Mouse (Mus musculus) spleen, adult 2 months (tissue): Measurements from ENCODE around the gene Dnajc13.

Experiments
- CTCF ChIP-seq: fragments of 200-500 bp; IDR thresholded peaks from 2 replicates; pipeline ENCODE4 v1.5.1; 2011; ENCODE audit warnings: mild to moderate bottlenecking, inconsistent platforms; ENCODE audit not compliant: insufficient read depth, insufficient read length, insufficient replicate concordance; ENCODE audit errors: extremely low read depth
- POLR2A ChIP-seq: fragments of 200-500 bp; IDR thresholded peaks from 2 replicates; pipeline ENCODE4 v1.6.1; 2011; ENCODE audit warnings: low read depth, low read length, inconsistent platforms

DNA sequence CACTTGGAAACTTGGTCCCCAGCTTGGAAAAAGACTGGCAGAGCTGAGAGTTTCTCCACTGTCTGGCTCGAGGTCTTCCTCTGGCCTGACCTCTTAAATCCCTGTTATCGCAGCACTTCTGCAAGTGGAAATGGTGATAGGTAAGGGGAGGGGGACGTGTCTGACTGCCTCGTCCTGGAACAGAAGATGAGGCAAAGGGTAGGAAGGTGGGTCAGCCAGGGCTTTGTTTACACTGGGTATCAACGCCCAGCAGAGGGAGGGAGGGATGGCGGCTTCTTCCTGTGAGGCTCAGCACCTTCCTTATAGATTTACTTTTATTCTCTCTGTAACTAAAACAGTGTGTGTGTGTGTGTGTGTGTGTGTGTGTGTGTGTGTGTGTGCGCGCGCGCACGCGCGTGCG is 119.9 kb downstream of the Dnajc13 start:
- no peak for TF ChIP-seq CTCF
- no peak for TF ChIP-seq POLR2A
